Mouse (Mus musculus): ENCODE data around the gene 2310061N02Rik. TPM values are rescaled to one million over a fixed set of nuclear protein-coding genes. Genes with fewer than 3 reads are reported as not detected.

Gene 2310061N02Rik
- polyA plus RNA-seq, 1 experiment from 2014 or later: not detected

DNA sequence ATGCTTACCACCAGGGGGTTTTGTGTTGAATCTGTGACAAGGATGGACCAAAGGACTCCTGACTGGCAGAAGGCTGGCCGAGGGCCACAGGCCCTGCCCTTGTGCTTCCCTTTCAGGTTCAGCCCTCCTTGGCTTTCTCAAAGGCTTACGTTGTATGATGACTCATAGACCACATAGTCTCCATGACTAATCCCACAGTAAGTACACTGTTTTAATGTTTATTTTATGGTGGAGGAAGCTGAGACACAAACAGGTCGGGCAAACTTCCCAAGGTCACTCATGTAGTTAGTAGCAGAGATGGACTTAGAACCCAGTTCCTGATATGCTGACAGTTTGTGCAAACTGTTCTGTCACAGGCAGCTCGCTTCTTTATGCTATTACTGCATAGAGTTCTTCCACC is 3.0 kb upstream of the 2310061N02Rik start:
- no peaks in the 10 kb centered on the region for H3K9me3 ChIP-seq (replicated peaks; ENCODE audit: control insufficient read depth, low read length)
- WGBS: 56% methylated on average over 4 of the region's 4 CpGs
- ATAC-seq (ENCODE audit: insufficient read depth, low FRiP score): peak; percentile 86; the same call in 1 of the 2 replicates
- H3K4me3 ChIP-seq (replicated peaks; ENCODE audit: low read length): no peak overlapping the region
- H3K36me3 ChIP-seq (ENCODE audit: control insufficient read depth, insufficient read depth, low read length): no peaks in the 10 kb centered on the region
- H3K27me3 ChIP-seq (ENCODE audit: control insufficient read depth, insufficient read depth, low read length): no peaks in the 10 kb centered on the region
- no peaks in the 10 kb centered on the region for H3K4me1 ChIP-seq (ENCODE audit: control insufficient read depth, insufficient read depth, low read length)
- H3K4me2 ChIP-seq (ENCODE audit: low read depth, low read length): no peak overlapping the region
- no peak overlapping the region for H3K27ac ChIP-seq (ENCODE audit: low read length)
- H3K9ac ChIP-seq (ENCODE audit: low read length): no peak overlapping the region

DNA sequence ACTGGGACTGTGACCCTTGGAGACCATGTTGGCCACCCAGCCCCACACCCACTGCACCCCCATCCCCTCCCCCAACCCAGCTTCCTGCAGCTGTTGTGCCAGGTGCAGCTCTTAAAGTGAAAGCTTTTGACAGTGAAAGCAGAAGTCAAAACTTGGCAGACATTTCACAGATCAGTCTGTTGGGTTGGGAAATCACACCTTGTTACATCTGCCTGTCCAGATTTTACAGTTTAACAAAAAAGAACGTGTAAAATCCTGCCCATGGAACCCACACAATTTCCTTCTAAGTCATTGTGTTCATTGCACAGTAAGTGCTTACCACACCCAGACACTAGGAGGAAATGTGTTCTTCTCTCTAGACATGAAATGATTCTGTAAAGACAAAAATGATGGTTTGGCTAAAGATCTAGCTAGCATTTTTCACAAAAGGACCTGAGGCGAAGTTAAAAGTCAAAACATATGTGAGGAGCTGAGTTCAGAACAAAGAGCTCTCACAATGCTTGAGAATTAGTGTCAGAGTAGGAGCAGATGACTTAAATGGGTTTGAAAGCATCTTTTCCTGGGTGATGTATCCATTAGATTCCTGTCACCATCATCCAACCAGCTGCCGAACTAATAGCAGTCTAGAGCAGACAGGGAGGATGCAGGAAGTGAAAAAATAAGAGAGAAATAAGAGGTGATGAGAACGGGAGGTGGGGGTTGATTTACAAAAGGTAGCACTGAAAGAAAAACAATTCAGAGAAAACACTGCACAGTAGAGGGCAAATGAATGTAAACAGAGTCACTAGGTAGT is 6.5 kb downstream of the 2310061N02Rik start:
- Histone ChIP-seq H3K4me3 (replicated peaks; ENCODE audit: low read length) (no peak overlapping the region), H3K27me3 (ENCODE audit: control insufficient read depth, insufficient read depth, low read length) (no peaks in the 10 kb centered on the region), H3K4me1 (ENCODE audit: control insufficient read depth, insufficient read depth, low read length) (no peaks in the 10 kb centered on the region), H3K9me3 (replicated peaks; ENCODE audit: control insufficient read depth, low read length) (no peaks in the 10 kb centered on the region), H3K36me3 (ENCODE audit: control insufficient read depth, insufficient read depth, low read length) (no peaks in the 10 kb centered on the region), H3K27ac (ENCODE audit: low read length) (no peak overlapping the region), H3K9ac (ENCODE audit: low read length) (no peak overlapping the region), H3K4me2 (ENCODE audit: low read depth, low read length) (no peak overlapping the region)
- 40% methylated on average over 4 of the region's 4 CpGs for WGBS
- ATAC-seq (ENCODE audit: insufficient read depth, low FRiP score): no peak

DNA sequence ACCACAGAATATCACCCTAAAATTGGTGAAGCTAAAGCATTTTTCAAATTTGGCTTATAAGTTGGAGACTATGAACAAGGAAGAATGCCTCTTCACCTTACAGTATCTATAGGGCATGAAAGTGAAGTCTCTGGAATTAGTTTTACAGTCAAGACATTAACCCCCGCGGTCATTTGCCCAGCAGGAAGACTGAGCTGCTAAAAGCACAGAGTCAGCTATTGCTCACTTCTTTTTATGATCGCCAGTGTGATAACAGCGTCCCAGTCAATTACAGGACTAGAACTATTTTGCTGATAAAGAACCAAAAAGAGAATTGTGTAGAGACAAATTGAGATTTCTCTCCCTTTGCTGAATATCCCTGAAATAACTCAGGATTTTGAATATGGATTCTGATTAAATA is 11.5 kb downstream of the 2310061N02Rik start:
- Histone ChIP-seq H3K27ac (ENCODE audit: low read length) (no peak overlapping the region), H3K9ac (ENCODE audit: low read length) (no peak overlapping the region), H3K9me3 (replicated peaks; ENCODE audit: control insufficient read depth, low read length) (no peaks in the 10 kb centered on the region), H3K4me1 (ENCODE audit: control insufficient read depth, insufficient read depth, low read length) (no peaks in the 10 kb centered on the region), H3K4me3 (replicated peaks; ENCODE audit: low read length) (no peak overlapping the region), H3K36me3 (ENCODE audit: control insufficient read depth, insufficient read depth, low read length) (no peaks in the 10 kb centered on the region), H3K4me2 (ENCODE audit: low read depth, low read length) (no peak overlapping the region), H3K27me3 (ENCODE audit: control insufficient read depth, insufficient read depth, low read length) (no peaks in the 10 kb centered on the region)
- 80% methylated on average over 4 of the region's 4 CpGs for WGBS
- no peak for ATAC-seq (ENCODE audit: insufficient read depth, low FRiP score)

DNA sequence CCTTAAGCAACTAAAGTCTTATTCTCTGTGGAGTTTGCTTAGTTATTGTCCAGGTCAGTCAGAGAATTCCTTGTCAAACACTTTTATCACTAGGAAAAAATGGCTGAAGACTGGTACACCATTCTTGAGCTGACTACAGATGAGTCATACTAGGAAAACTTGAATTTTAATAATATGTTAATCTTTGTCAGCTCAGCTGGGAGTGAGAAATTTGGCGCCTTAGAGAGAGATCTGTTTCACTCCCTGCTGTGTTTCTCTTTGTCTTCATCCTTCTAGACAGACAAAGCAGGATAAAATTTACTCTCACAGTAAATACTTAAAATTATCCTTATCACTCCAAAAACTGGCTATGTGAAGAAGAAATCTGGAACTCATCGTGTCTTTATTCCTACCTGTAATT is 26.5 kb downstream of the 2310061N02Rik start:
- Histone ChIP-seq H3K9me3 (replicated peaks; ENCODE audit: control insufficient read depth, low read length) (no peaks in the 10 kb centered on the region), H3K4me2 (ENCODE audit: low read depth, low read length) (no peak overlapping the region), H3K27ac (ENCODE audit: low read length) (no peak overlapping the region), H3K9ac (ENCODE audit: low read length) (no peak overlapping the region), H3K27me3 (ENCODE audit: control insufficient read depth, insufficient read depth, low read length) (no peaks in the 10 kb centered on the region), H3K36me3 (ENCODE audit: control insufficient read depth, insufficient read depth, low read length) (no peaks in the 10 kb centered on the region), H3K4me3 (replicated peaks; ENCODE audit: low read length) (no peak overlapping the region), H3K4me1 (ENCODE audit: control insufficient read depth, insufficient read depth, low read length) (no peaks in the 10 kb centered on the region)
- no peak for ATAC-seq (ENCODE audit: insufficient read depth, low FRiP score)
- 41% methylated on average over 2 of the region's 2 CpGs for WGBS

DNA sequence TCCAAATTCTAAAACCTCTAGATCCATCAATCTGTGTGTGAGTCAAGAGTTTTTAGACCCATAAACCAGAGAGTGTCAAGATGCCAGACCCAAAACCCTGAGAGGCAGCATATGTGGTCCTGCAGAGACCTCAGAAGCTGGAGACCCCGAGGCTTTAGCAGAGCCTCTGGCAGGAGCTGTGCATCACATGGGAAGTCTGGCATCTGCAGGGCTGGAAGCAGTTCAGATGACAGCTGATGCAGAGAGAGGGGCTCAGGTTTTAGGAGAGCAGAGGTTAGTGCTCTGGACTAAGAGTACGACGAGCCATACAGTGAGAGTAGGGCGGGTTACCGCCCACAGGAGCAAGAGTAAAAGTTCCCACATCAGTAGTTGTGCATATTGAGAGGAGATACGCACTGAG is 28.7 kb downstream of the 2310061N02Rik start:
- WGBS: 76% methylated on average over 6 of the region's 6 CpGs
- no peak overlapping the region for H3K4me3 ChIP-seq (replicated peaks; ENCODE audit: low read length)
- H3K27ac ChIP-seq (ENCODE audit: low read length): no peak overlapping the region
- H3K4me2 ChIP-seq (ENCODE audit: low read depth, low read length): no peak overlapping the region
- H3K9ac ChIP-seq (ENCODE audit: low read length): no peak overlapping the region
- ATAC-seq (ENCODE audit: insufficient read depth, low FRiP score): no peak
- no peaks in the 10 kb centered on the region for H3K4me1 ChIP-seq (ENCODE audit: control insufficient read depth, insufficient read depth, low read length)
- no peaks in the 10 kb centered on the region for H3K9me3 ChIP-seq (replicated peaks; ENCODE audit: control insufficient read depth, low read length)
- no peaks in the 10 kb centered on the region for H3K27me3 ChIP-seq (ENCODE audit: control insufficient read depth, insufficient read depth, low read length)
- H3K36me3 ChIP-seq (ENCODE audit: control insufficient read depth, insufficient read depth, low read length): no peaks in the 10 kb centered on the region

DNA sequence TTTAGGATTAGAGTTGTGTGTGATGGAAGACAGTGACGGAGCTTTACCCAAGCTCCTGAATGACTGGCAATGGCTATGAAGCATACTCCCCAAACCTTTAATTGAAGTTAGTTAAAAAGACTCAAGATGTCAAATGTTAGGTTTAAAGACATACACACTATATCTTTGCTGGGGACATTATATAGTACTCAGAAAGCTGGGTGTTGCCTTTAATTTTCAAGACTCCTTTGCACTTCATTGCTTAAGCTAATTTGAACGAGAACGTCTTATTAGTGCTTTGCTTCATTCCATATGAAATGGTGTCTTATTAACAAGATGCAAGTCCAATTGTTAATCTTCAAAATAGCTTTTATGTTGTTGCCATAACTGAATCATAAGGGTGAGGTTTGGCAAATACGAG is 36.2 kb downstream of the 2310061N02Rik start, which contains the start of gene Krtap27-1:
Krtap27-1 (minus strand) TSS at position 101 of the 400 bp plus-strand sequence.
- Histone ChIP-seq H3K9ac (ENCODE audit: low read length) (no peak within 1 kb of the TSS), H3K36me3 (ENCODE audit: control insufficient read depth, insufficient read depth, low read length) (no peaks in the 10 kb centered on the region), H3K9me3 (replicated peaks; ENCODE audit: control insufficient read depth, low read length) (no peaks in the 10 kb centered on the region), H3K4me1 (ENCODE audit: control insufficient read depth, insufficient read depth, low read length) (no peaks in the 10 kb centered on the region), H3K27ac (ENCODE audit: low read length) (no peak within 1 kb of the TSS), H3K4me2 (ENCODE audit: low read depth, low read length) (no peak within 1 kb of the TSS), H3K4me3 (replicated peaks; ENCODE audit: low read length) (no peak within 1 kb of the TSS), H3K27me3 (ENCODE audit: control insufficient read depth, insufficient read depth, low read length) (no peaks in the 10 kb centered on the region)
- no peak for ATAC-seq (ENCODE audit: insufficient read depth, low FRiP score)
- 87% methylated on average over 4 of the region's 4 CpGs for WGBS

DNA sequence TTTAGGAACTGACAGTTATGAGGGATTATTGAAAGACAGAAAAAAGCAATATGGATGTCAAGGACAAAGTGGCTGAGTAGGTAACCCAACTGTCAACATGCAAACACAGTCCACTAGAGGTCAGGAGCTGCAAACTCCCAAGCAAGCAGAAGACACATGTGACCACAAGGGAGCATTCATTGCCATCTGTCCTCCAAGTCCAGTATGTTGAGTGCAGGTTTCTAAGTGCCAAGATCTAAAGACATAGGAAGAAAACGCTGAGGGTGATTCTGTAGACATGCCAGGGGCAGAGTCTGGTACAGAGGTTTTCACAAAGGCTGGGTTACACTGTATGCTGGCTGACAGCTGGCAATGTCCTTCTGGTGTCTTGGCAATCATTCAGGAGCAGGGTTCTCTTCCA is 50.3 kb downstream of the 2310061N02Rik start:
- H3K36me3 ChIP-seq (ENCODE audit: control insufficient read depth, insufficient read depth, low read length): no peaks in the 10 kb centered on the region
- no peaks in the 10 kb centered on the region for H3K27me3 ChIP-seq (ENCODE audit: control insufficient read depth, insufficient read depth, low read length)
- no peak overlapping the region for H3K4me3 ChIP-seq (replicated peaks; ENCODE audit: low read length)
- no peak overlapping the region for H3K9ac ChIP-seq (ENCODE audit: low read length)
- no peak overlapping the region for H3K27ac ChIP-seq (ENCODE audit: low read length)
- WGBS: 36% methylated on average over 1 of the region's 1 CpGs
- no peaks in the 10 kb centered on the region for H3K4me1 ChIP-seq (ENCODE audit: control insufficient read depth, insufficient read depth, low read length)
- no peak overlapping the region for H3K4me2 ChIP-seq (ENCODE audit: low read depth, low read length)
- H3K9me3 ChIP-seq (replicated peaks; ENCODE audit: control insufficient read depth, low read length): no peaks in the 10 kb centered on the region
- ATAC-seq (ENCODE audit: insufficient read depth, low FRiP score): no peak

Other genes starting within 250 kb of the 2310061N02Rik start
- gene Cldn17, start 201.0 kb downstream of the 2310061N02Rik start, polyA plus RNA-seq (2015; fragmentation: Nextera tagmentation; extraction: Ambion mirVana): 1.0 and 3.2 TPM in 2 replicates
- gene Cldn8, start 144.8 kb downstream of the 2310061N02Rik start, polyA plus RNA-seq (2015; fragmentation: Nextera tagmentation; extraction: Ambion mirVana): 11.0 and 11.6 TPM in 2 replicates
- not detected in 2 replicates for gene Krtap24-1, start 95.7 kb downstream of the 2310061N02Rik start, polyA plus RNA-seq (2015; fragmentation: Nextera tagmentation; extraction: Ambion mirVana)
- gene 2310079G19Rik, start 80.3 kb downstream of the 2310061N02Rik start, polyA plus RNA-seq (2015; fragmentation: Nextera tagmentation; extraction: Ambion mirVana): not detected in 2 replicates
- gene Krtap26-1, start 60.2 kb downstream of the 2310061N02Rik start, polyA plus RNA-seq (2015; fragmentation: Nextera tagmentation; extraction: Ambion mirVana): not detected in 2 replicates
- gene Krtap27-1, start 36.3 kb downstream of the 2310061N02Rik start, polyA plus RNA-seq (2015; fragmentation: Nextera tagmentation; extraction: Ambion mirVana): not detected in 2 replicates
- gene Krtap13-1, start 20.9 kb upstream of the 2310061N02Rik start, polyA plus RNA-seq (2015; fragmentation: Nextera tagmentation; extraction: Ambion mirVana): not detected in 2 replicates
- gene Krtap13, start 43.7 kb upstream of the 2310061N02Rik start, polyA plus RNA-seq (2015; fragmentation: Nextera tagmentation; extraction: Ambion mirVana): not detected in 2 replicates
- not detected in 2 replicates for gene 2310034C09Rik, start 50.9 kb upstream of the 2310061N02Rik start, polyA plus RNA-seq (2015; fragmentation: Nextera tagmentation; extraction: Ambion mirVana)
- gene 2310057N15Rik, start 66.2 kb upstream of the 2310061N02Rik start, polyA plus RNA-seq (2015; fragmentation: Nextera tagmentation; extraction: Ambion mirVana): not detected in 2 replicates
- not detected in 2 replicates for gene Gm5965, start 69.9 kb upstream of the 2310061N02Rik start, polyA plus RNA-seq (2015; fragmentation: Nextera tagmentation; extraction: Ambion mirVana)
- gene Gm20741, start 104.3 kb upstream of the 2310061N02Rik start, polyA plus RNA-seq (2015; fragmentation: Nextera tagmentation; extraction: Ambion mirVana): not detected in 2 replicates
- gene Krtap15, start 112.3 kb upstream of the 2310061N02Rik start, polyA plus RNA-seq (2015; fragmentation: Nextera tagmentation; extraction: Ambion mirVana): not detected in 2 replicates
- gene Krtap14, start 118.2 kb upstream of the 2310061N02Rik start, polyA plus RNA-seq (2015; fragmentation: Nextera tagmentation; extraction: Ambion mirVana): not detected in 2 replicates
- gene Krtap19-1, start 161.4 kb upstream of the 2310061N02Rik start, polyA plus RNA-seq (2015; fragmentation: Nextera tagmentation; extraction: Ambion mirVana): not detected in 2 replicates
- not detected in 2 replicates for gene Krtap19-2, start 166.3 kb upstream of the 2310061N02Rik start, polyA plus RNA-seq (2015; fragmentation: Nextera tagmentation; extraction: Ambion mirVana)
- gene Krtap19-3, start 170.1 kb upstream of the 2310061N02Rik start, polyA plus RNA-seq (2015; fragmentation: Nextera tagmentation; extraction: Ambion mirVana): not detected in 2 replicates
- gene Krtap19-4, start 177.1 kb upstream of the 2310061N02Rik start, polyA plus RNA-seq (2015; fragmentation: Nextera tagmentation; extraction: Ambion mirVana): not detected in 2 replicates
- not detected in 2 replicates for gene Krtap19-5, start 188.5 kb upstream of the 2310061N02Rik start, polyA plus RNA-seq (2015; fragmentation: Nextera tagmentation; extraction: Ambion mirVana)
- not detected in 2 replicates for gene Krtap19-9b, start 224.3 kb upstream of the 2310061N02Rik start, polyA plus RNA-seq (2015; fragmentation: Nextera tagmentation; extraction: Ambion mirVana)